Mouse (Mus musculus) liver, embryonic 12.5 days (tissue): Measurements from ENCODE around the gene Smco3. TPM values are rescaled to one million over a fixed set of nuclear protein-coding genes. Genes with fewer than 3 reads are reported as not detected.

Source experiments
- ATAC-seq: fragments of 200-750 bp; cut with Nextera tagmentation; 2 replicates; pipeline ENCODE4 v1.8.0; 2017; ENCODE audit warnings: moderate number of reproducible peaks, mild to moderate bottlenecking, moderate library complexity
- H3K27ac ChIP-seq: fragments of 300-500 bp; sonication (generic); 2 replicates; pipeline ENCODE4 v1.5.1; 2016; ENCODE audit warnings: mild to moderate bottlenecking
- H3K27me3 ChIP-seq: fragments of 300-500 bp; sonication (generic); replicated peaks from 2 replicates; pipeline ENCODE4 v1.6.1; 2016; ENCODE audit warnings: mild to moderate bottlenecking, moderate library complexity
- H3K36me3 ChIP-seq: fragments of 300-500 bp; sonication (generic); 2 replicates; pipeline ENCODE4 v1.6.1; 2016; ENCODE audit warnings: mild to moderate bottlenecking, moderate library complexity
- H3K4me1 ChIP-seq: fragments of 300-500 bp; sonication (generic); 2 replicates; pipeline ENCODE4 v1.6.1; 2016
- H3K4me2 ChIP-seq: fragments of 300-500 bp; sonication (generic); 2 replicates; pipeline ENCODE4 v1.6.1; 2016; ENCODE audit warnings: mild to moderate bottlenecking, moderate library complexity
- H3K4me3 ChIP-seq: fragments of 300-500 bp; sonication (generic); 2 replicates; pipeline ENCODE4 v1.5.1; 2016; ENCODE audit warnings: mild to moderate bottlenecking, moderate library complexity
- H3K9ac ChIP-seq: fragments of 300-500 bp; sonication (generic); 2 replicates; pipeline ENCODE4 v1.6.1; 2016; ENCODE audit warnings: mild to moderate bottlenecking, moderate library complexity
- H3K9me3 ChIP-seq: fragments of 300-500 bp; sonication (generic); replicated peaks from 2 replicates; pipeline ENCODE4 v1.6.1; 2016; ENCODE audit warnings: mild to moderate bottlenecking, moderate library complexity
- WGBS: fragments of 180-500 bp; shearing (Covaris S2); methylation state at CpG from one replicate; pipeline ENCODE4 v1.1.7; 2016; ENCODE audit not compliant: insufficient replicate concordance; 5-methylcytosine and 5-hydroxymethylcytosine counted together
- polyA plus RNA-seq: library from polyadenylated mRNA; unstranded; fragments of >200 nt; fragmentation: Nextera tagmentation; extraction: Ambion mirVana; gene quantifications from 2 replicates; pipeline ENCODE4 v1.2.1, GENCODE M21; 2016

The Smco3 gene
- polyA plus RNA-seq, 1 experiment from 2014 or later = not detected

DNA sequence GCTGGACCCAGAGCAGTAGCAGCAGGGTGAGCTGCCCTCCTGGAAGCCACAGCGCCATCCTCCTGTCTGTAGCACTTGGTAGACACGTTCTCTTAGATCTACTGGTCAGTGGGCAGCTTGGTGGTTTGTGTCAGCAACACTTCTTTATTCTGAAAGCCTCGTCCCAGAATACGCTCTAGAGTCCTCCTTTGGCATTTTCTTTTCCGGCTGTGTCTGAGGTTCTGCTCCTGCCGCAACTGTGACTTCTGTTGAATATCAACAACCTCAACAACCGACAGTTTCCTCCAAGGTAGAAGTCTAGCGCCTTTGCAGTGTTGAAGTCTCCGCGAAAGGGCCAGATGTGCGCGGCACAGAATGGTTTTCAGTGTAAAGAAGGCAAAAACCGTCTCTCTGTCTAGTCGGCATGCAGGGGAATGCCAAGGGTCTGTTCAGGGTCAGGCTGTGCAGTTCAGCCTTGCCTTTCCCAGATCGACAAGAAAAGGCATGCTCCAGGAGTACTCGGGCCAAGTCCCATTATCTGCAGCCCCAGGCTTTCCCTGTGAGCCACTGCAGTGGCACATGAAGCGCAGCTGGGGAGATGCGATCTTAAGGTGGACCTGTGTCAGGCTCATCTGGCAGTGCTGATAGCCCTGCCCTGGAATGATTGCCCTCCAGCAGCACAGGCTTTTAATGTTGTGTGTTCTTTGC, 22.1 kb upstream of the Smco3 start, which contains the start of gene Art4:
Art4 (minus strand) TSS at position 548 of the 687 bp plus-strand sequence.
- peak within 1 kb of the TSS; percentile 83 for H3K9ac ChIP-seq
- H3K4me1 ChIP-seq = peaks cover 78% of the 10 kb centered on the region
- H3K27ac ChIP-seq = peak within 1 kb of the TSS; percentile 98

DNA sequence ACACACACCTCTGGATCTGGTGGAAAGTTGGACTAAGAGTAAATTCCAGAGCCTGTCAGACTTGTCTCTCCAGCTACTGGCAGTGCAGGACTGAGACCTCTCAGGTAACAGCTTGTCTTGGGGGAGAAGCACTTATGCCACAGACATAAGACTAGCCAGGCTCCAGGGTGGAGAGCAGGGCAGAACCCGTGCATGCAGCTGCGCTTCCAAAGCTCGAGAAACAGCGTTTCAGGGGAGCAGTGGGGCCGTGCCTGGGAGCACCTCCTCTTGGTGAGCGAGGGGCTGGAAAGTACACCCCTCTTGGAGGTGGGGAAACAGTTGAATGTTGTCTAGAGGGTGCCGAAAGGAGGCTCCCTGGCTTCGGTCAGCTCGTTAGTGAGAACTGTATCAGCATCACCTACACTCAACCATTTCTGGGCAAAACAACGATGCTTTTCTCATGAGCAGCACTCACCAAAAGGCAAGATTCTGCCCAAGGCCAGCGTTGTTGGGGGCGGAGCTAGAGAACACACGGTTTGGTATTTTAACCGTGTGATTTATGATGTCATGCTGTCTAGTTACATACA, 20.9 kb upstream of the Smco3 start:
- Histone ChIP-seq H3K27me3 (no peaks in the 10 kb centered on the region), H3K9ac (peak overlapping the region; percentile 83), H3K27ac (peak overlapping the region; percentile 98), H3K4me1 (peaks cover 87% of the 10 kb centered on the region), H3K36me3 (peaks cover 40% of the 10 kb centered on the region), H3K4me3 (peak overlapping the region; percentile 73), H3K9me3 (no peaks in the 10 kb centered on the region), H3K4me2 (peak overlapping the region; percentile 70)
- 21% methylated on average over 14 of the region's 14 CpGs for WGBS
- peak; percentile 25; the same call in 1 of the 2 replicates for ATAC-seq

More for the DNA sequence above, 22.1 kb upstream of the Smco3 start, which contains the start of gene Art4:
- ATAC-seq = peak; percentile 98
- Histone ChIP-seq H3K4me3 (peak within 1 kb of the TSS; percentile 73), H3K36me3 (peaks cover 29% of the 10 kb centered on the region), H3K27me3 (no peaks in the 10 kb centered on the region), H3K9me3 (no peaks in the 10 kb centered on the region), H3K4me2 (peak within 1 kb of the TSS; percentile 70)
- 8% methylated on average over 18 of the region's 18 CpGs for WGBS

DNA sequence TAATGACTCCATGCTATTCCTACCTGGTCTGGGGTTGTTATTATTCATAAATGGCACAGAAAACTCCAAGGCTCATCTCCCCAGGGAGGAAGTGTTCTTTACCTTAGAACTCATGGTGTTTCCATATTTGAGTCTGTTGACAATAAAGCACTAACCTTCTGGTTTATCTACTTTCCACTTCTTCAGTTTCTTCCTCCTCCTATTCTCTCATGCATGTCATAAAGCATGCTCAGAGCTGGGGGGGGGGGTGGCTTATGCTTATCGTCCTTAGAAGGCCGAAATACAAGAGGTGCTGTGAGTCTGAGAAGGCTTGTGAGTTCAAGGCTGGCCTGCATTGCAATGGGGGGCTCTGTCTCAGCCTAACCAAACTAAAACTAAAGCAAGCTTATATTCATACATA, 19.9 kb upstream of the Smco3 start:
- H3K4me1 ChIP-seq = peaks cover 87% of the 10 kb centered on the region
- peak overlapping the region; percentile 98 for H3K27ac ChIP-seq
- H3K4me3 ChIP-seq = peak overlapping the region; percentile 73
- no peaks in the 10 kb centered on the region for H3K9me3 ChIP-seq
- no peak for ATAC-seq
- WGBS = 34% methylated on average over 2 of the region's 2 CpGs
- H3K9ac ChIP-seq = peak overlapping the region; percentile 83
- H3K4me2 ChIP-seq = peak overlapping the region; percentile 70
- H3K36me3 ChIP-seq = peaks cover 50% of the 10 kb centered on the region
- no peaks in the 10 kb centered on the region for H3K27me3 ChIP-seq

DNA sequence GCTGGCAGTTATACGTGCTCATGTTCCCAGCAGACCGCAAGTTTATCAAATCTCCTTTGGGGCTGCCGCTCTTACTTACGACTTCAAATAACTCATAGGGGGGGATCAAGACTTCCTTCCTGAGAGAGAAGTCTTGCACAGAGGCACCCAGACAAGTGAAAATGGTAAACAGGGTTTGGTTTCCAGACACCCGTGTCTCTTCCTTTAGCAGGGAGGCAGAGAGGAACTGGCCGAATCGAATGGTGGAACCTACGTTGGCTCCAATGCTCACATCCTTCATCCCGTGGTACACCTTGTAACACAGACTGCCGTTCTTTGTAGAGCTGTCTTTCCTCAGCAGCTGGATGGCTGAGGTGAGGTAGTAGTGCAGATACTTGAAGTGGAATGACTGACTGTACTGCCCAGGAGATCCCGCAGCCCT, 19.1 kb upstream of the Smco3 start:
- peaks cover 87% of the 10 kb centered on the region for H3K4me1 ChIP-seq
- H3K27me3 ChIP-seq = no peaks in the 10 kb centered on the region
- WGBS = 57% methylated on average over 11 of the region's 11 CpGs
- peak overlapping the region; percentile 83 for H3K9ac ChIP-seq
- peaks cover 58% of the 10 kb centered on the region for H3K36me3 ChIP-seq
- H3K9me3 ChIP-seq = no peaks in the 10 kb centered on the region
- H3K27ac ChIP-seq = peak overlapping the region; percentile 98
- peak overlapping the region; percentile 73 for H3K4me3 ChIP-seq
- no peak for ATAC-seq
- peak overlapping the region; percentile 70 for H3K4me2 ChIP-seq

DNA sequence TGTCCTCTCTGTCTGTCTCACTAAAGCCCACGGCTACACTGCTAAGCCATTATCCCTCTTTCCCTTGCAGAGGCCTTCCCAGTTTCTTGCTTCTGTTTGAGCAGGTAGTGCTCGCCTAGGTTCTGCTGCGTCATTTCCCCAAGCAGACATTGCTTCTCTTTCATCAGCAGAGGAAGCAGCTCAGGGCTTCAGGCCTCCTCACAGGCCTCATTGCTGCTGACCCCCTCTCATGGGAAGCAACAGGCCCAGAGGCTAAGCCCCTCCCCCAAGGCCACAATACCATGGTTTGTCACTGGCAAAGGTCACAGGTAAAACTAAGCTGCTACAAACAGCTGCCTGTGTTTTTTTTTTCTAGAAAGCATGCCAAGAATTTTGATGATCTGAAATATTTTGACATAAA, 17.5 kb upstream of the Smco3 start:
- no peak for ATAC-seq
- no peaks in the 10 kb centered on the region for H3K27me3 ChIP-seq
- H3K27ac ChIP-seq = peak overlapping the region; percentile 67
- no peaks in the 10 kb centered on the region for H3K9me3 ChIP-seq
- WGBS = 35% methylated on average over 3 of the region's 3 CpGs
- H3K36me3 ChIP-seq = peaks cover 74% of the 10 kb centered on the region
- peak overlapping the region; percentile 58 for H3K9ac ChIP-seq
- H3K4me3 ChIP-seq = peak overlapping the region; percentile 73
- H3K4me1 ChIP-seq = peaks cover 87% of the 10 kb centered on the region
- peak overlapping the region; percentile 70 for H3K4me2 ChIP-seq

DNA sequence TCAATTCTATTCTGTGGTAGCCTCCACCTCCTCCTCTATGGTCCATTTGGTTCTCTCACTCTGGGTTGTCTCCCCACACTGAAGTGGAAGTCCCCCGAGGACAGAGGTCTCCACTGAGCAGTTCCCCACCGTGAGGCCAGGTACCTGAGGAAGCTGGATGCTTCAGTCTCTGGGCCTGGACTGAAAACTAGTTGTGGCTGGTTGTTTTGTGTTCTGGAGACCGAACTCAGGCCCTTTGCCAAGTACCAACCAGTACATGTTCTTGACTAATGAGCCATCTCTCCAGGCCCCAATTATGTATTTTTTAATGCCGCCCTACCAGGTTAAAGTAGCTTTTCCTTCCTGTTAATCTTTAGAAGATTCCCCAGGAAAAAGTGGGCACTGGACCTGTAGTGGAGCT, 17.1 kb upstream of the Smco3 start:
- H3K9ac ChIP-seq = peak overlapping the region; percentile 58
- H3K27ac ChIP-seq = peak overlapping the region; percentile 67
- peak overlapping the region; percentile 70 for H3K4me2 ChIP-seq

DNA sequence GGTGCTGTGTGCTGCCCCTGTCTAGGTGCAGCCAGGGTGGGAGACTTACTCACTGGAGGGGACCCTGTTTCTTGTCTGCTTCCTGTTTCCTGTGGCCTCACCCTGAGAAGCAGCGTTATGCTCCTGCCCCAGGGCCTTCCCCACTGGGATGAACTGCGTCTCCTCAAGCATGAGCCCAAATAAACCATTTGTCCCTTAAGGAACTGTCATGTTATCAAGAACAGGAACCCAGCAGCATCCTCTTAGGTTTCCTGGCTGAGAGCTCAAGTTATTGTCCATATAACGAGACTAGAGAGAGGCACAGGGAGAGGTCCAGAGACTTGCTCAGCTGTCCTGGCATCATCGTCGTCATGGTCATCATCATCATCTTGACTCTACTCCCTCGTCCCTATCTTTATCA, 15.0 kb upstream of the Smco3 start:
- peak overlapping the region; percentile 66 for H3K27ac ChIP-seq
- H3K9ac ChIP-seq = no peak overlapping the region; the same call in 1 of the 2 replicates
- no peaks in the 10 kb centered on the region for H3K9me3 ChIP-seq
- no peak for ATAC-seq
- H3K36me3 ChIP-seq = peaks cover 91% of the 10 kb centered on the region
- no peaks in the 10 kb centered on the region for H3K27me3 ChIP-seq
- H3K4me3 ChIP-seq = no peak overlapping the region
- H3K4me2 ChIP-seq = peak overlapping the region; percentile 12
- peaks cover 84% of the 10 kb centered on the region for H3K4me1 ChIP-seq
- 46% methylated on average over 6 of the region's 6 CpGs for WGBS

More for the DNA sequence above, 17.1 kb upstream of the Smco3 start:
- H3K4me1 ChIP-seq = peaks cover 90% of the 10 kb centered on the region
- H3K36me3 ChIP-seq = peaks cover 78% of the 10 kb centered on the region
- H3K9me3 ChIP-seq = no peaks in the 10 kb centered on the region
- H3K27me3 ChIP-seq = no peaks in the 10 kb centered on the region
- no peak for ATAC-seq
- peak overlapping the region; percentile 73 for H3K4me3 ChIP-seq
- 74% methylated on average over 4 of the region's 4 CpGs for WGBS

DNA sequence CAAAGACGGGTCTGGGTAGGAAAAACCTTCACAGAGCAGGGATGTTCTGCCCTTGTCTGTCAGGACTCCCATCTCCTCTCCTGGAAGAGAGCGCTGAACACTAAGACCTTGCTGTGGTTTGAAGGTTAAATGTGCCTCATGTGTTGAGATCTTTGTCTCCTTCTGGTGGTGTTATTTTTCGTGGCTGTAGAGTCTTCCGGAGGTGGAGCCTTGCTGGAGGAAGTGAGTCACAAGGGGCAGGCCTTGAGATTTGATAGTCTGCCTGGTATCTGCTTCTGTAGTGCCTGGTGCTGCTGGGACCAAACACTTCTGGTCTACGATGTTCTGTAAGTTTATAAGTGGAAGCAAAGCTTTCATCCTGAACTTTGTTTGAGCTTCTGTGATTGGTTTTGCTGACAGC, 13.7 kb upstream of the Smco3 start:
- Histone ChIP-seq H3K4me1 (peaks cover 71% of the 10 kb centered on the region), H3K9ac (peak overlapping the region; percentile 49; the same call in 1 of the 2 replicates), H3K4me2 (peak overlapping the region; percentile 51), H3K27ac (peak overlapping the region; percentile 80), H3K9me3 (no peaks in the 10 kb centered on the region), H3K36me3 (peaks cover 79% of the 10 kb centered on the region), H3K4me3 (peak overlapping the region; percentile 11; the same call in 1 of the 2 replicates), H3K27me3 (no peaks in the 10 kb centered on the region)
- WGBS = 73% methylated on average over 5 of the region's 5 CpGs
- ATAC-seq = no peak

DNA sequence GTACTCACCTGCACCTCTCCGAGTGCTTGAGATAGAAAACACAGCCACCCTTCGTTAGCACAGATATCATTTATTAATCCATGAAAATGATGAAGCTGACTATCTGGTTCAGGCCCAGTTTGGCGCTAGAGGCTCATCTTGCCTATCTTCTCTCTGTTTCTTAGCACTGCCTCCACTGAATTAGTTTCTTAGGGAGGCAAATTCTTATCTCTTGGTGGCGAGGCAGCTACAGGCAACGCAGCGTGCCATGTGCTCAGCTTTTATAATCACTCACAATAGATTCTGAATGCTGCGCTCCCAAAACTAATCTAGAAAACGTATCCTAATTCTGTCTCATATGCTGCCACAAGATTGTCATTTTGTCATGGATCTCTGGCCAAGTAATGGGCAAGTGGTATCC, 13.1 kb upstream of the Smco3 start:
- Histone ChIP-seq H3K27ac (peak overlapping the region; percentile 80), H3K9ac (peak overlapping the region; percentile 49; the same call in 1 of the 2 replicates), H3K4me1 (peaks cover 66% of the 10 kb centered on the region), H3K27me3 (no peaks in the 10 kb centered on the region), H3K4me3 (peak overlapping the region; percentile 11), H3K4me2 (peak overlapping the region; percentile 51), H3K36me3 (peaks cover 73% of the 10 kb centered on the region), H3K9me3 (no peaks in the 10 kb centered on the region)
- ATAC-seq = peak; percentile 69
- 40% methylated on average over 8 of the region's 8 CpGs for WGBS

DNA sequence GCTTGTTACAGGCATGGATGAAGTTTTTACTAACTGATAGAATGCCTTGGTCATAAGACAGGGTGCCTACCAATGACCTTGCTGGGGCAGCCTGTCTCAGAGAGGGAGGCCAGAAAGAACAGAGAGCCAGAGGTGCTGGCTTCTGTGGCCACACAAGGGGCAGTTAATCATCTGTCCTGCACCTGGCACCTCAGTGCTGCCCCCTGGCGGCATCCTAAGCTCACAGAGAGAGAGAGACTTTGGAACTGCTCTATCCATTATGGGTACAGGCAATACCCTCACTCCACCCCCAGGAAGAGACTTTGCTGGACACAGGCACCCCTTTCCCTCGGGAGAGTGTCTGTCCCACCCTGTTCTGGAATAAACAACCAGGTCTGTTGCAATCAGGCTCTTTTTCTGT, 12.5 kb upstream of the Smco3 start:
- Histone ChIP-seq H3K36me3 (peaks cover 67% of the 10 kb centered on the region), H3K4me1 (peaks cover 61% of the 10 kb centered on the region), H3K9me3 (no peaks in the 10 kb centered on the region), H3K4me3 (0 out of 2 replicates have a peak overlapping the region, but pooled peaks have one; percentile 11), H3K9ac (no peak overlapping the region), H3K4me2 (peak overlapping the region; percentile 51), H3K27ac (peak overlapping the region; percentile 80), H3K27me3 (no peaks in the 10 kb centered on the region)
- peak; percentile 79 for ATAC-seq
- 18% methylated on average over 2 of the region's 2 CpGs for WGBS

DNA sequence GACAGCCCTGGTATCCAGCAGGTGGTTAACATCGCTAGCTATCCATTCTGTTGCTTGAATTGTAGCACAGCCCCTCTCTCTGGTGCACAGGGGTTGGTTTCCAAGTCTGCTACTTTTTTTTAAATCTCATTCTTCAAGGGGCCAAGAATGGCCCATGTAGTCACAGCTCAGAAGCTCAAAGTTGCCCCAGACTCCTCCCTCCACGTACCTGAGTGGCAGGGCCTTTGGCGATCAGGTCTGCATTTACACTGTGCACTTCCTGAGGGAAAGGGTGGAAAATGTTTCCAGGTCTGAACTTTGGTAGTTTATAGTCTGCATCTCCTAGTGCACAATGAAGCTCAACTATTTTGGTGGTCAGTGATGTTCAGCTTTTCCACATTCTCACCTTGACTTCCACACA, 12.0 kb upstream of the Smco3 start:
- Histone ChIP-seq H3K36me3 (peaks cover 62% of the 10 kb centered on the region), H3K9me3 (no peaks in the 10 kb centered on the region), H3K9ac (no peak overlapping the region), H3K4me1 (peaks cover 59% of the 10 kb centered on the region), H3K4me3 (no peak overlapping the region), H3K27me3 (no peaks in the 10 kb centered on the region), H3K27ac (no peak overlapping the region), H3K4me2 (no peak overlapping the region)
- WGBS = 90% methylated on average over 3 of the region's 3 CpGs
- ATAC-seq = no peak
